Mouse (Mus musculus) lung, adult 18-20 months (tissue): ENCODE measurements around the gene Ythdf1.

Experiments used
- DNase-seq, 2 experiments: peaks; one replicate each; pipeline ENCODE4 v3.0.0; 2022; ENCODE audit warnings: mixed read lengths in 2 of 2

Ythdf1 gene

GRCm38 (mm10) chr2:180920810-180921400, at the start of gene Ythdf1:
TSS of gene Ythdf1 (minus strand) at chr2:180920949.
- DNase-seq = peak; percentile 97 to 98

- DNase-seq = peak; percentile 92 to 94
Measured at GRCm38 (mm10) chr2:180967010-180967763, 46.4 kb upstream of the Ythdf1 start, which contains the start of gene Arfgap1. TSS of gene Arfgap1 (plus strand) at chr2:180967225.

GRCm38 (mm10) chr2:180966092-180966882, 45.5 kb upstream of the Ythdf1 start:
- peak in 1 of 2 experiments; percentile 32 for DNase-seq

- DNase-seq = peak; percentile 63 to 77
Measured at GRCm38 (mm10) chr2:180963956-180964355, 43.2 kb upstream of the Ythdf1 start.

GRCm38 (mm10) chr2:180962616-180963308, 42.0 kb upstream of the Ythdf1 start:
- peak; percentile 33 to 38 for DNase-seq

- no peak for DNase-seq
Measured at GRCm38 (mm10) chr2:180960187-180960586, 39.4 kb upstream of the Ythdf1 start.

- no peak for DNase-seq
Measured at GRCm38 (mm10) chr2:180959605-180960004, 38.9 kb upstream of the Ythdf1 start.

- DNase-seq = peak; percentile 39 to 50
Measured at GRCm38 (mm10) chr2:180954061-180955047, 33.6 kb upstream of the Ythdf1 start, which contains the start of gene Nkain4. TSS of gene Nkain4 (minus strand) at chr2:180954699.

- no peak for DNase-seq
Measured at GRCm38 (mm10) chr2:180953638-180954037, 32.9 kb upstream of the Ythdf1 start.

- DNase-seq = no peak
Measured at GRCm38 (mm10) chr2:180952731-180953171, 32.0 kb upstream of the Ythdf1 start.

- no peak for DNase-seq
Measured at GRCm38 (mm10) chr2:180949947-180950346, 29.2 kb upstream of the Ythdf1 start.

- DNase-seq = no peak
Measured at GRCm38 (mm10) chr2:180941869-180942268, 21.1 kb upstream of the Ythdf1 start.

GRCm38 (mm10) chr2:180940187-180940586, 19.4 kb upstream of the Ythdf1 start:
- DNase-seq = no peak

- DNase-seq = no peak
Measured at GRCm38 (mm10) chr2:180932418-180932817, 11.7 kb upstream of the Ythdf1 start.

GRCm38 (mm10) chr2:180928723-180929122, 8.0 kb upstream of the Ythdf1 start, which contains the start of gene Birc7:
TSS of gene Birc7 (plus strand) at chr2:180929023.
- DNase-seq = no peak

- DNase-seq = peak; percentile 62 to 66
Measured at GRCm38 (mm10) chr2:180925176-180925575, 4.4 kb upstream of the Ythdf1 start.

GRCm38 (mm10) chr2:180922739-180923138, 2.0 kb upstream of the Ythdf1 start:
- no peak for DNase-seq

- peak; percentile 21 to 30 for DNase-seq
Measured at GRCm38 (mm10) chr2:180919913-180920809, 588 bp downstream of the Ythdf1 start.

- DNase-seq = peak in 1 of 2 experiments; percentile 12
Measured at GRCm38 (mm10) chr2:180915886-180916433, 4.8 kb downstream of the Ythdf1 start.

GRCm38 (mm10) chr2:180910928-180911327, 9.8 kb downstream of the Ythdf1 start:
- peak in 1 of 2 experiments; percentile 7 for DNase-seq
